Mouse (Mus musculus) adrenal gland, adult 8-10 months (tissue): ENCODE measurements at regions not wholly inside any gene's neighbourhood (a gene's known extent, or its start where the extent isn't known, plus 50 kb on each side); places are given as distances from the start of the nearest gene placed in this dataset.
"Not testable (repeated sequence)": the region's sequence is repeated elsewhere in the genome, so short reads cannot be mapped to it uniquely, and the experiment has no call there.

ENCODE experiments used
- DNase-seq: peaks from one replicate; pipeline ENCODE4 v3.0.0; 2022

DNA sequence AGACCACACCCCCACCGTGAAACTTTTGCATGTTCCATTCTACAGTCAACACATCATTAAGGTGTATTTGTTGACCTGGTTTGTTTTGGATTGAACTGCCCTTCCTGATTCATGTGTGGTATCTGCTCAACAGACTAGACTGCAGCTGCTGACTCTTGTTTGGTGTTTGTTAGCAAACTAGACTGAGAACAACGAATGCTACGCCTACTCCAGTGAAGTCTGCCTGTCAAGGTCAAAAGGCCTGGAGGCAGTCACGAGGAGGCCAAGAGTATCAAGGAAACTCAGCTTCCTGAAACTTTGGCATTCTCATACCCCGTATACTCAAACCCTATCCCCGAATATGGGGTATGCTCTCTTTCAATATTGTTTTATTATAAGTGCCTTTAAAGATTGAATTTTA, 194.2 kb upstream of the Spin1 start:
- DNase-seq, result not testable (repeated sequence)

DNA sequence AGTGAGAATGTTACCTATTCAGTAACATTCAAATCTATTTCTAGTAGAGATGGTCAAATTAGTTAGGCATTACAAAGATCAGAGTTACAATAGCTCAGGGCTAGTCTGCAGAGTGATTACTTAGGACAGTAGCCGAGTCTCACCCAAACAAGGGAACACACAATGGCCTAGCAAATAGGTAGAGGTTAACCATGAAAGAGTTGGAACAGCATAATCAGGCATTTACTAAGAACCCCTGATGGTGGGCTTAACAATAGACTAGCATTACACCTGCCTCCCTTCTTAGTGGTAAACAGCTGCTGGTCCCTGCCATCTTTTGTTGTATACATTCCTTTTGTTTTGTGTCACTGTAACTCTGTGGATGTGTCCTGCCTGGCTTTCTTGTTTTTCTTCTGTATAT, 193.8 kb upstream of the Spin1 start:
- DNase-seq, result no peak

GRCm38 (mm10) chr13:50912776-50913175, 187.9 kb upstream of the Spin1 start:
- DNase-seq, result not testable (repeated sequence)

DNA sequence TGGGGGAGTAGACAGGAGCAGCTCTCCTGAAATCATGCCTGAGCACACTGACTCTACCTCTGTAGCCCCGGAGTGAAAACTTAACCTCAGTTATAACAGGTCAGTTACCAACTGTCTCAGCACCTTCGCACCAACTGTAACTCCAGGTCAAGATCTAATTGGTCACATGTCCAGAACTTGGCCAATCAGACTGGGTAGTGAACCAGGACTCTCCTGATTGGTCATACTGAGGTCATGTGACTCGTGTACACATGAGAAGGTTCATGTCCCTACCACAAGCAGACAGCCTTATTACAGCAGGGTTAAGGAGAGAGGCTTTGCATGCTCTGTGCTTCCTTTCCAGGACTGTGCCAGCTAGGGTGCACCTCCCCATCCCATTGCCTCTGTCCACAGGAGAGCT, 166.7 kb upstream of the Spin1 start:
- DNase-seq, result not testable (repeated sequence)

- no peak for DNase-seq
Measured at GRCm38 (mm10) chr13:50942561-50942960, 158.1 kb upstream of the Spin1 start.

- DNase-seq, result peak; percentile 49
Measured at GRCm38 (mm10) chr13:50949545-50950226, 151.0 kb upstream of the Spin1 start.

DNA sequence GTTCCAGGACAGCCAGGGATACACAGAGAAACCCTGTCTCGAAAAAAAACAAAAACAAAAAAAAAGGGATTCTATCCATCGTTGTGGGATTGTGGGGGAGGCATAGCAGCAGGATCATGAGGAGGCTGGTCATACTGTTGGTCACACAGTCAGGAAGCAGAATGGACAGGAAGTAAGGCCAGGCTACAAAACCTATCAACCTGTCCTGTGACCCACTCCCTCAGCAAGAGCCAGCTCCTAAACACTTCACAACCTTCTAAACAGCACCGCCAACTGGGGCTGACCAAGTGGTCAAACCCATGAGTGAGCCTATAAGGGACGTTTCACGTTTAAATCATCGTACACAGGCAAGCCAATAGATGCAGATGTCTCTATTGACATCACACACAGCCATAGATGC, 146.0 kb upstream of the Spin1 start:
- no peak for DNase-seq

GRCm38 (mm10) chr13:50958051-50958883, 142.4 kb upstream of the Spin1 start:
- peak; percentile 51 for DNase-seq

DNA sequence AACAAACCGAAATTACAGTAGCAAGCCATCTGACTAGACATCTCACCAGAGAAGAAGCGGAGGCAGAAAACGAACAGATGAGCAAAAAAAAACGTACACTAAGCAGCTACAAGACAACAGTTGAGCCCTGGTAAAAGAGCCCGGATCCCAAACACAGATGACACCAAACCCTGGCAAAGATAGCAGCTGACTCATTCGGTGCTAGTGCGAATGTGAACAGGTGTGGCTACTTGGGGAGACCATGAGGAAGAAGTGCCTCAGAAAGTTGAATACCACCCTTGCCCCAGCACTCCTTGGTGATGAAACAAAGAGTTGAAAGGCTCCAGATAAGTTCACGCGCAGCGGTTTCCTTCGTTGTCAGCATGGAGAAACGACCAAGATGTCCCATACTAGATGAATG, 139.8 kb upstream of the Spin1 start:
- no peak for DNase-seq

DNA sequence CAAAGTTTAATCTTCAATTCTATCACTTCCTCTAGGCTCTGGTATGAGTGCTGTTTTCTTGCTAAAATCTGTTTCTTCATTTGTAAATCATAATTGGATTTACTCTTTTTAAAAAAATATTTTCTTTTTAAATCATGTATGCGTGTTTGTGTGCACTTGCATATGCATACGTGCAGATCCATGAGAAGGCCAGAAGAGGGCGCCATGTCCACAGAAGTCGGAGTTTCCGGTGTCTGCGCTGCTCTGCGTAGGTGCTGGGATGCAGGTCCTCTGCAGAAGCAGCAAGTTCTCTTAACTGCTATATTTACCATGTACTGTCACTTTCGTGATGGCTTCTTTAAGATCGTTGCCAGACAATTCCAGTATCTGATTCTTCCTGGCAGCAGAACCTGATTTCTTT, 136.6 kb upstream of the Spin1 start:
- DNase-seq, result no peak

GRCm38 (mm10) chr13:50965041-50965440, 135.6 kb upstream of the Spin1 start:
- DNase-seq, result not testable (repeated sequence)

DNA sequence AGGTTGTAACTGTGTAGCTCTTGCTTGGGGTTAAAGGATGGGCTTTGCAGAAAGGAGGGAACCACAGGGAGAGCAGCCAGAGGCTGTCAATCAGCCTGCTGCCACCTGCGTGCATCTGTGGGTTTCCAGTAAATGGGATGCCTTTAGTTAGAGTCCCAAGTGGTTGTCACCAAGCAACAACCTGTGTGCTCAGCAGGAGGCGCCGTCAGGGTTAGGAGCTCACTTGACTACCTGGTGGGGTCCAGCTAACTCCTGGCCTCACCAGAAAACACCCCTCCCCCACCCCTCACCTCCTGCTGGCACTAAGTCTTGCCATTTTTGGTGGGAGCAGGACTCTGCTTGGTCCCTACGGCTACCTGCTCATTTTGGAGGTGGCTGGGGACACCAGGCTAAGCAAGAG, 135.0 kb upstream of the Spin1 start:
- DNase-seq, result no peak

- no peak for DNase-seq
Measured at GRCm38 (mm10) chr13:50966826-50967225, 133.9 kb upstream of the Spin1 start.

- no peak for DNase-seq
Measured at GRCm38 (mm10) chr13:50973379-50973778, 127.3 kb upstream of the Spin1 start.

DNA sequence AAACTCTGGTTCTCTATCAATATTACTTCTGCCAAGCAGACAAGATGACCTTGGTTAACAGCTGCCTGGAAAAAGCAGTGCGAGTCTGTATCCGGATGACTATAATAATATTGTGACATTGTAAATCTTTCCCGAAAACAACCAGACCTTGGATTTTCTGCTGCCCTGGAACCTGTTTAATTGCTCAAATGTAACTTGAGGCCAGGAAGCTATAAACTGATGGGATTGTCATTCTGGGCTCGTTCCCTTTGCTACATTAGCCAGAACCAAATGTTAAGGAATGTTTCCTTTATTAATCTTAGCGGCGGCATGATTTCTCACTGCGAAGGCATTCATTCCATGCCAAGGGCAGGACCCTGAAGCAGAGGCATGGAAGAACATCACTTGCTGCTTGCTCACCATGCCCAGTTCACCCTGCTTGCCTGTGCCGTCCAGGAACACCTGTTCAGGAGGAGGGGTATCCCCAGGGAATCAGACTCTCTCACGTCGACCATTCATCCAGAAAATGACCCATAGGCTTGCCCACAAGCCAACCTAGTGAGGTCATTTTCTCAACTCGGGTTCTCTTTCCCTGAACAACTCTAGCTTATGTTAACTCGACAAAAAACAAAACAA, 125.3 kb upstream of the Spin1 start:
- peak; percentile 26 for DNase-seq

DNA sequence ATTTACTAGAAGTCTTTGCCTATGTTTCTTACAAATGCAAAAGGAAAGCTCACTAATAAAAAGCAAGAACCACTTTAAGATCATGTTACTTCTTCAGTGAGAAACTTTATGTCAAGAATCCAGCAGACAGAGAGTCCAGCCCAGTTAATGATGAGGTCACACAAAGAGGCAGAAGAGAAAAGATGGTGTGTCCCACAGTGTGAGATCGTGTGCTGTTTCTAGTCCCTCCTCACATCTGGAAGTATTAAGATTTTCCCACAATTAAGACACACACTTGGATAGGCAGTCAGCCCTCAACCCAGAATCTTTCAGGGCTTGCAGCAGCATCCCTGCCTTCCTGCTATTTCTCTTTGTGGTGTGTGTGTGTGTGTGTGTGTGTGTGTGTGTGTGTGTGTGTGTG, 118.7 kb upstream of the Spin1 start:
- DNase-seq, result no peak

GRCm38 (mm10) chr13:50982990-50983389, 117.7 kb upstream of the Spin1 start:
- DNase-seq, result no peak

- no peak for DNase-seq
Measured at GRCm38 (mm10) chr13:50991726-50992432, 108.8 kb upstream of the Spin1 start.

- no peak for DNase-seq
Measured at GRCm38 (mm10) chr13:50999738-51000137, 100.9 kb upstream of the Spin1 start.

- no peak for DNase-seq
Measured at GRCm38 (mm10) chr13:51004827-51005226, 95.9 kb upstream of the Spin1 start.

DNA sequence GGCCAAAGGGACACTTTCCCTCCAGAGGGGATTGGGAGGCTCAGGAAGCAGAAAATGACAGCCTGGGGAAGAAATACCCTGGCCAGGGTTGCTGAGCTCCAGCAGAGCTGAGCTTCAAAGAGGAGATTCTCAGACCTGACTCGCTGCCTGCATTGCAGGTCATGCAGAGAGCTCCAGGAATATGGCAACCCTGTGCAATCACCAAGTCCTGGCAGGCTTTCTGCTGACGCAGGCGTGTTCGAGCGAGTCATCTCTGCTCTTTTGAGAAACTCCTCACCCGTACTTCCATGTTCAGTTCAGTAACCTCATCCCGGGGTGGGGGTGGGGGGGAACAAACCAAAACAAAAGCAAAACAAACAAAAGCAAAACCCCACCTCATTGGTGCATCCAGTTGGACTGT, 89.9 kb upstream of the Spin1 start:
- DNase-seq, result no peak

DNA sequence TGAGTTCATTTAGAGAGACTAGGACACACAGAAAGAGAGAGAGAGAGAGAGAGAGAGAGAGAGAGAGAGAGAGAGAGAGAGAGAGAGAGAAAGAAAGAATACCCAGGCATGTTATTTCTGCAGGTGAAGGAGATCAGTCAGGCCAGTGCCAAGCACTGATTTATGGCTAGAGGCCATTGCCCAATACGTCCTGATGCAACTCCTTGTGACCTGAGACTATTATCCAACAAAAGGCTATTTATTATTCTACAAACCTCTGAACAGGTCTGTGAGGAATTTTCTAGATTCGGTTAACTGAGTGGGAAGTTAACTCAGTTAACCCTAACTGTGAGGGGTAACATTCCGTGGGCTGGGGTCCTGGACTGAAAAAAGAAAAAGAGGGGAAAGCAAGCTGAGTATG, 84.5 kb upstream of the Spin1 start:
- peak; percentile 29 for DNase-seq
